Mouse (Mus musculus) fibroblast of lung, adult 2 months (primary cell): Measurements from ENCODE around the gene Ccdc97.

Experiments
- DNase-seq: peaks from one replicate; pipeline ENCODE4 v3.0.0-alpha.2; 2011; ENCODE audit warnings: low read depth

Gene Ccdc97

GRCm38 (mm10) chr7:25666381-25666780 lies 52.5 kb downstream of the Ccdc97 start:
- no peak for DNase-seq
